Mouse (Mus musculus): Measurements from ENCODE around the gene Echs1. TPM values are rescaled to one million over a fixed set of nuclear protein-coding genes. Genes with fewer than 3 reads are reported as not detected.

Gene Echs1
- total and polyA plus RNA-seq, 2 experiments from 2014 or later: 332 to 344 TPM

GRCm38 (mm10) chr7:140153383-140153782, 37.1 kb upstream of the Echs1 start:
- Histone ChIP-seq H3K4me2 (ENCODE audit: low read depth, low read length) (peak overlapping the region; percentile 40), H3K36me3 (replicated peaks; ENCODE audit: control insufficient read depth, insufficient read depth, low read length) (no peaks in the 10 kb centered on the region), H3K4me1 (ENCODE audit: control insufficient read depth, insufficient read depth) (no peaks in the 10 kb centered on the region), H3K27ac (ENCODE audit: low read depth) (no peak overlapping the region), H3K4me3 (ENCODE audit: low read depth, low read length) (peak overlapping the region; percentile 6; the same call in 1 of the 2 replicates), H3K27me3 (ENCODE audit: control insufficient read depth, insufficient read depth, low read length) (peaks cover 30% of the 10 kb centered on the region), H3K9me3 (replicated peaks; ENCODE audit: control insufficient read depth, low read length) (no peaks in the 10 kb centered on the region), H3K9ac (replicated peaks; ENCODE audit: low read depth, low read length) (no peak overlapping the region; the same call in 1 of the 2 replicates)
- DNase-seq (ENCODE audit: low spot score): no peak
- ATAC-seq (ENCODE audit: insufficient read depth, low read depth): no peak
- WGBS: 3% methylated on average over 27 of the region's 28 CpGs
- TF ChIP-seq CTCF (IDR thresholded peaks at IDR 0.05; ENCODE audit: low read depth): no peak
- TF ChIP-seq EP300 (IDR thresholded peaks at IDR 0.05; ENCODE audit: low read depth): no peak

- Histone ChIP-seq H3K4me3 (ENCODE audit: low read depth, low read length) (no peak overlapping the region), H3K9me3 (replicated peaks; ENCODE audit: control insufficient read depth, low read length) (no peaks in the 10 kb centered on the region), H3K36me3 (replicated peaks; ENCODE audit: control insufficient read depth, insufficient read depth, low read length) (peaks cover 8% of the 10 kb centered on the region), H3K4me2 (ENCODE audit: low read depth, low read length) (no peak overlapping the region), H3K9ac (replicated peaks; ENCODE audit: low read depth, low read length) (no peak overlapping the region), H3K4me1 (ENCODE audit: control insufficient read depth, insufficient read depth) (no peaks in the 10 kb centered on the region), H3K27ac (ENCODE audit: low read depth) (no peak overlapping the region), H3K27me3 (ENCODE audit: control insufficient read depth, insufficient read depth, low read length) (no peaks in the 10 kb centered on the region)
- no peak for DNase-seq (ENCODE audit: low spot score)
- ATAC-seq (ENCODE audit: insufficient read depth, low read depth): no peak
- 84% methylated on average over 4 of the region's 4 CpGs for WGBS
- TF ChIP-seq CTCF (IDR thresholded peaks at IDR 0.05; ENCODE audit: low read depth) (no peak), EP300 (IDR thresholded peaks at IDR 0.05; ENCODE audit: low read depth) (no peak)
Observed at GRCm38 (mm10) chr7:140144550-140144949, 28.3 kb upstream of the Echs1 start.

GRCm38 (mm10) chr7:140141350-140141749, 25.1 kb upstream of the Echs1 start:
- DNase-seq (ENCODE audit: low spot score) (peak; percentile 68), ATAC-seq (ENCODE audit: insufficient read depth, low read depth) (no peak)
- Histone ChIP-seq H3K9me3 (replicated peaks; ENCODE audit: control insufficient read depth, low read length) (no peaks in the 10 kb centered on the region), H3K9ac (replicated peaks; ENCODE audit: low read depth, low read length) (no peak overlapping the region), H3K4me2 (ENCODE audit: low read depth, low read length) (no peak overlapping the region), H3K27ac (ENCODE audit: low read depth) (no peak overlapping the region), H3K4me1 (ENCODE audit: control insufficient read depth, insufficient read depth) (peaks cover 7% of the 10 kb centered on the region), H3K4me3 (ENCODE audit: low read depth, low read length) (no peak overlapping the region), H3K36me3 (replicated peaks; ENCODE audit: control insufficient read depth, insufficient read depth, low read length) (no peaks in the 10 kb centered on the region; the same call in 1 of the 2 replicates), H3K27me3 (ENCODE audit: control insufficient read depth, insufficient read depth, low read length) (no peaks in the 10 kb centered on the region)
- TF ChIP-seq CTCF (IDR thresholded peaks at IDR 0.05; ENCODE audit: low read depth): peak; percentile 81
- TF ChIP-seq EP300 (IDR thresholded peaks at IDR 0.05; ENCODE audit: low read depth): no peak
- 6% methylated on average over 14 of the region's 14 CpGs for WGBS

DNA sequence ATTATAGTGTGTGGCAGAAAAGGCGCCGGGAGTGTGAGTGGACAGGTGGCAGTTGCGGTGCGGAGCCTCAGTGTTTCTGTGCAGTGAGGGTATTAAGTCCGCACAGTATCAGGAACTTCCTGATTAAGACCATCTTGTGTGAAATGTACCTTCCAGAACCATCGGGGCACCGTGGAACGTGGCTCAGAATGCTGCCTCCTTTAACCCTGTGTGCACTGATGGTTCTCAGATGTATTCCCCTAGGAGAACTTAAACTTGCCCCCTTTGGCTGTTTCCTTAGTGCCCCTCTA, 21.7 kb upstream of the Echs1 start:
- Histone ChIP-seq H3K36me3 (replicated peaks; ENCODE audit: control insufficient read depth, insufficient read depth, low read length) (no peaks in the 10 kb centered on the region), H3K9me3 (replicated peaks; ENCODE audit: control insufficient read depth, low read length) (no peaks in the 10 kb centered on the region), H3K9ac (replicated peaks; ENCODE audit: low read depth, low read length) (peak overlapping the region; percentile 72), H3K4me3 (ENCODE audit: low read depth, low read length) (peak overlapping the region; percentile 83), H3K27ac (ENCODE audit: low read depth) (peak overlapping the region; percentile 84), H3K4me2 (ENCODE audit: low read depth, low read length) (peak overlapping the region; percentile 95), H3K4me1 (ENCODE audit: control insufficient read depth, insufficient read depth) (peaks cover 7% of the 10 kb centered on the region), H3K27me3 (ENCODE audit: control insufficient read depth, insufficient read depth, low read length) (no peaks in the 10 kb centered on the region)
- DNase-seq (ENCODE audit: low spot score) (no peak), ATAC-seq (ENCODE audit: insufficient read depth, low read depth) (0 out of 2 replicates have a peak, but pooled peaks have one; percentile 2)
- TF ChIP-seq EP300 (IDR thresholded peaks at IDR 0.05; ENCODE audit: low read depth): no peak
- TF ChIP-seq CTCF (IDR thresholded peaks at IDR 0.05; ENCODE audit: low read depth): no peak
- 0% methylated on average over 8 of the region's 8 CpGs for WGBS

GRCm38 (mm10) chr7:140137135-140138020, 21.1 kb upstream of the Echs1 start, which contains the start of gene Mtg1:
Gene Mtg1, plus strand, starts transcription at chr7:140137564.
- peak; percentile 89 for DNase-seq (ENCODE audit: low spot score)
- Histone ChIP-seq H3K4me1 (ENCODE audit: control insufficient read depth, insufficient read depth) (peaks cover 7% of the 10 kb centered on the region), H3K27ac (ENCODE audit: low read depth) (peak within 1 kb of the TSS; percentile 84), H3K9ac (replicated peaks; ENCODE audit: low read depth, low read length) (peak within 1 kb of the TSS; percentile 72), H3K4me3 (ENCODE audit: low read depth, low read length) (peak within 1 kb of the TSS; percentile 83), H3K4me2 (ENCODE audit: low read depth, low read length) (peak within 1 kb of the TSS; percentile 95), H3K9me3 (replicated peaks; ENCODE audit: control insufficient read depth, low read length) (no peaks in the 10 kb centered on the region), H3K27me3 (ENCODE audit: control insufficient read depth, insufficient read depth, low read length) (no peaks in the 10 kb centered on the region), H3K36me3 (replicated peaks; ENCODE audit: control insufficient read depth, insufficient read depth, low read length) (no peaks in the 10 kb centered on the region)
- peak; percentile 98 for ATAC-seq (ENCODE audit: insufficient read depth, low read depth)
- WGBS: 2% methylated on average over 39 of the region's 39 CpGs
- TF ChIP-seq EP300 (IDR thresholded peaks at IDR 0.05; ENCODE audit: low read depth): peak; percentile 45; the same call in 1 of the 2 replicates
- TF ChIP-seq CTCF (IDR thresholded peaks at IDR 0.05; ENCODE audit: low read depth): no peak
